Mouse (Mus musculus) heart, postnatal 25 days (tissue): ENCODE measurements around the gene Kbtbd8. TPM values are rescaled to one million over a fixed set of nuclear protein-coding genes. Genes with fewer than 3 reads are reported as not detected.

Source experiments
- DNase-seq: peaks from one replicate; pipeline ENCODE4 v3.0.0; 2022; ENCODE audit warnings: low spot score
- intact Hi-C: fragments of 180-260 bp; cut with DNase I; formaldehyde crosslinking; loops from one replicate; pipeline ENCODE4 v1.15.1; 2025
- total RNA-seq, 2 experiments: library from RNA; stranded (reverse); gene quantifications; 2 replicates each; pipeline ENCODE4 v1.2.3; 2021

Gene Kbtbd8
- total RNA-seq = 1 to 10 TPM; 1.5 to 1.8 TPM

- intact Hi-C loops = no loop called here
- no peak for DNase-seq
Observed at GRCm38 (mm10) chr6:95116946-95117345, at the start of gene Kbtbd8. Gene Kbtbd8 (plus strand): TSS chr6:95117240.

GRCm38 (mm10) chr6:95069753-95070152, 47.3 kb upstream of the Kbtbd8 start:
- intact Hi-C loops = no loop called here
- no peak for DNase-seq

- intact Hi-C loops = no loop called here
- DNase-seq = no peak
Observed at GRCm38 (mm10) chr6:95085276-95085675, 31.8 kb upstream of the Kbtbd8 start.

DNA sequence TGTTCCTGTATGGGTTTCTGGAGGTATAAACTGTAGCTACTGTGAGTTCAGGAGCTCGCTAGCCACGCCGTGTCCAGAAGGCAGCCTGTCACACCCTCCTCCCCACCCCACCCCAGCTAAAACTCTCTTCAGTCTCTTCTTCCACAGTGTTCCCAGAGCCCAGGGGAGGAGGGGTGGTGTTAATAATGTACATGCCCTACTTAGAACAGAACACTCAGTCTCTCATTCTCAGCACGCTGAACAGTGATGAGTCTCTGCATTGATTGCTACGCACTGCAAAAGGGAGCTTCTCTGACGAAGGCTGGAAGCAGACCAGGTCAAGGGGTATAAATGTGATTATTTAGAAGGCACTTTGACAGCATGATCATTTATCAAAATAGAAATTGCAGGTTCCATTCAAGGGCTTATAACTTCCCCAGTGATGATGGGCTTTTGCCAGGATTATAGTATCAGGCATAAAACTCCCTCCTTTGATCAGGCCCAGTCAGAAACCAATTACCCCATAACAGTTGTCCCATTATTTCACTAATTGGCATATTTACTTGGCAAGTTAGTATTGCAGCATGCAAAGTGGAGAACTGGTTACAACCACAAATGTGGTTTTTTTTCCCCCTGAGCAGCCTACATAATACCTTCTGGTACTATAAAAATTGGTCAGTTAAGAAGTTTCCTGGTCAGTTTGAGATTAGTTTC, 29.7 kb upstream of the Kbtbd8 start:
- no peak for DNase-seq
- intact Hi-C loops = no loop called here

DNA sequence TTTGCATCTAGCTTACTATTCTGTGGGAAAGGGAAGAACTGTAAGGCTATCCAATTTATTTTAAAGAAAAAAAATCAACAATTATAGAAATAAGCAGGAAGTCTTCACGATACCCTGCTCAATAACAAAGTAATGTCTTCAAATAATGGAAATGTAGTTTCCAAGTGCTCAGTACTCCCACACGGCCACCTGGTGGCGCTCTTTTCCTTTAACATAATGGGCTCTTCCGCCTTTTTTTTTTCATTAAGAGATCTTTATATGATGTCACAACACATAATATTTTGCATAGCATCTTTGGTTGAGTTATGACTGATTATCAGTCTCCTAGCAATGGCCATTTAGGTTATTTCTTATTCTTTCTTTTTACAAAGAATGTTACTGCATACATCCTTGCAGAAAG, 29.0 kb upstream of the Kbtbd8 start:
- intact Hi-C loops = no loop called here
- DNase-seq = no peak

GRCm38 (mm10) chr6:95094695-95095094, 22.3 kb upstream of the Kbtbd8 start:
- intact Hi-C loops = no loop called here
- no peak for DNase-seq

DNA sequence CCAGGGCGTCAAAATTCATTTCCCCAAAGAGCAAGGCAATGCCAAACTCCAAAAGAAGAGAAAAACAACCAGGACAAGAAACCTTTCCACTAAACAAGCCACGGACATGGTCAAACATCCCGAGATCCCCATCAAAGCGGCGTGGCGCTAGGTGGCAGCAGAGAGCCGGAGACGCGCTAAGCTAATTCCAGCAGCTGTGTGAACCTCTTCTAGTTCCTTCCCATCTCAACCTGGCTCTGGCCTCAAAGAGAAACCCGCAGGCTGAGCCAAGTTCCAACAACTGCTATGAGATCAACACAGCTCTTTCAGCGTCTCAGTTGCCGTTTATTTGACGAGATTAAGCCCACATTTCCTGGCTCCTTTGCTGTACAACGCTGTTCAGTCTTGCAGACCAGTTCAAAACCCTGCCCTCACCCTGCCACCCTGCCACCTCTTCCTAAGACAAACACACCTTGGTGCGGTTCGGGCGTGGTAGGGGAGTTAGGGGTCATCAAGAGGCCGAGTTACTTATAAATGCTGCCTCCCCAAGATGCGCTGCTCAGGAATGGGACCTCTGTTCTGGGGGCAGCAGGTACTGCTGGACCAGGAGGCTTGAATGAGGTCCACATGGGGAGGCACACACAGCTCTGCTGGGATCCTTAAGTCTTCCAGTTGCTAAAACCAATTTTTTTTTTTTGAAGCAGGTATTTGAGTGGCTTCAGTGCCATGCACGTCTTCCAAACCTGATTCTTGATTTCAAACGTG, 18.5 kb upstream of the Kbtbd8 start:
- peak; percentile 18 for DNase-seq
- intact Hi-C loops = loop anchor here (2.0 kb wide), 1 partner anchor 1906 kb away; no protein-coding TSS in a partner anchor

DNA sequence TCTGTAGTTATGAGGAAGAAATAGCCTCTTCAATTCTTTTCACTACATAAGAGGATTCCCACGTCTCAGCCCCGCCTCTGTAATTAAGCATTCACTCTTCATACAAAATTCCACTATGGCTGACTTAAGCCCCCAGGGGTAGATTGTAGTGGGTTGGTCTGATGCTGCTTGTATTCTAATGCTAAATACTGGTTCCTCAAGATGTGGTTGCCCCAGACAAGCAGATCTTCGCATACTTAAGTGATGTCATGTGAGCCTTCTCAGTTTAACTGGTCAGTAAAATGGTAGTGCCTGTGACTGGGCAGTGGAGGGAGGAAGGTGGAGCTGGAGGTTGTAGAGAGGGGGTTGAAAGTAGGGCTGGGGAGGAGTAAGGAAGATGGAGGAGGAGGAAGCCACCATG, 13.3 kb upstream of the Kbtbd8 start:
- DNase-seq = no peak
- intact Hi-C loops = no loop called here

DNA sequence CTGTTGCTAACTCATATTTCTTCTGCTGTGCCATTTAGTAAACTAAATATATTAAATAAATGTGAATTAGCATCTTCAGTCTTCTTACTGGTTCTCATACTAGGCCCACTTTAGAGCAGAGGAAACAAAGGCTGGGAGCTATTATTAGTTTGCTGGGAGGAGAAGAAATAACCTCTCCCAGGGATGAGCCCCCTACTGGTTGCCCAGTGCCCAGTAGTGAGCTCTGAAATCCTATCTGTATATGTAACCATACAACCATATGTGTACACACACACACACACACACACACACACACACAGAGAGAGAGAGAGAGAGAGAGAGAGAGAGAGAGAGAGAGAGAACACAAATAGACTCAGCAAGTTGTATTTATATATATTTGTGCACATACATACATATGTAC, 8.6 kb upstream of the Kbtbd8 start:
- no peak for DNase-seq
- intact Hi-C loops = no loop called here

- intact Hi-C loops = no loop called here
- no peak for DNase-seq
Observed at GRCm38 (mm10) chr6:95109691-95110450, 7.2 kb upstream of the Kbtbd8 start.

GRCm38 (mm10) chr6:95112015-95112414, 5.0 kb upstream of the Kbtbd8 start:
- DNase-seq = no peak
- intact Hi-C loops = no loop called here

DNA sequence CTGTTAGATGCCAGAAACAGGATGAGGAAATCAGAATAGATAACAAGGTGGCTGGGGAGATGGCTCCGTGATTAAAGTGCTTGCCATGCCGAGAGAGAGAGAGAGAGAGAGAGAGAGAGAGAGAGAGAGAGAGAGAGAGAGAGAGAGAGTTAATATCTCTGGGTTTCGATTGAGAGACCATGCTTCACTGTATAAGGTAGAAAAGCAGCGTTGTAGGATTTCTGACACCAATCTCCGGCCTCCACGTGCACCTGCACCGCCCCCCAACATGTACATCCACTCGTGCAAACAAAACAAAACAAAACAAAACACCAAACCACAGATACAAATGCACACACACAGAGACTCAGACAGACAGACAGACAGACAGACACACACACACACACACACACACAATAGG, 527 bp upstream of the Kbtbd8 start:
- DNase-seq = no peak
- intact Hi-C loops = no loop called here

GRCm38 (mm10) chr6:95117614-95118541, 838 bp downstream of the Kbtbd8 start:
- intact Hi-C loops = no loop called here
- DNase-seq = peak; percentile 92

GRCm38 (mm10) chr6:95119389-95119788, 2.3 kb downstream of the Kbtbd8 start:
- no peak for DNase-seq
- intact Hi-C loops = no loop called here

DNA sequence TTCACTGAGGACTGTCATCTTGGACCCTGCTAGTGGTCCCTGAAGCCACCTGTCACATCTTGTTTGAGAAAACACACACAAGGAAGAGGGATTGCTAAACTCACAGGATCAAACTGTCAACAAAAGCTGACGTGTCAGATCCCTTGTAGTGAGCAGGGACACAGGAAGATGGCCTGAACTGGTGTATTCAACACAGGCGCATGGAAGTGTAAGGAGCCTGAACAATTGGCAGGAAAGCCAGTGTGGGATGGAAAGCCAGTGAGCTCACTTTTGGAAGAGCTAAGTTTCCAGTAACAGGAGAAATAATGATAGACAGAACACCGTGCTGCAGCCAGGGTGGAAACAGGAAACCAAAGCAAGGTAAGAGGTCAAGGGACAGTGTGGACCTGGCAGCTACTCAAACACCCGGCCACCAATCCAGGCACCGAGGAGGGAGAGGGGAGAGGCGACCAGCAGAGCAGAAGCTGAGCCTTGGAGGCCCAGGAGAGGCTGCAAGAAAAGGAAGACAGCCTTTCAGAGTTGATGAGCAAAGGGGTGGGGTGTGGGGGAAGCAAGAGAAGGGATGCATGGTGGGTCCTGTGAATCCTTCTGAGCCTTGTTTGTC, 33.0 kb downstream of the Kbtbd8 start:
- DNase-seq = no peak
- intact Hi-C loops = no loop called here

GRCm38 (mm10) chr6:95150885-95151284, 33.8 kb downstream of the Kbtbd8 start:
- DNase-seq = no peak
- intact Hi-C loops = no loop called here

- no peak for DNase-seq
- intact Hi-C loops = no loop called here
Observed at GRCm38 (mm10) chr6:95151563-95151962, 34.5 kb downstream of the Kbtbd8 start.

GRCm38 (mm10) chr6:95163965-95164364, 46.9 kb downstream of the Kbtbd8 start:
- no peak for DNase-seq
- intact Hi-C loops = no loop called here

GRCm38 (mm10) chr6:95165630-95166029, 48.6 kb downstream of the Kbtbd8 start:
- DNase-seq = no peak
- intact Hi-C loops = no loop called here
